Mouse (Mus musculus) frontal cortex, postnatal 25 days (tissue): ENCODE results near the gene Man2a1.

Experiments used
- DNase-seq, 2 experiments: peaks; one replicate each; pipeline ENCODE4 v3.0.0; 2022; ENCODE audit warnings: low spot score in 2 of 2

Gene Man2a1

GRCm38 (mm10) chr17:64600372-64601090, at the start of gene Man2a1:
TSS of gene Man2a1 (plus strand) at chr17:64600736.
- peak; percentile 70 to 71 for DNase-seq

GRCm38 (mm10) chr17:64553358-64553757, 47.2 kb upstream of the Man2a1 start:
- no peak for DNase-seq

- DNase-seq = no peak
Measured at GRCm38 (mm10) chr17:64554901-64555300, 45.6 kb upstream of the Man2a1 start.

GRCm38 (mm10) chr17:64556661-64557445, 43.7 kb upstream of the Man2a1 start:
- no peak for DNase-seq

GRCm38 (mm10) chr17:64558994-64559540, 41.5 kb upstream of the Man2a1 start:
- DNase-seq = no peak

GRCm38 (mm10) chr17:64566435-64566834, 34.1 kb upstream of the Man2a1 start:
- DNase-seq = no peak

GRCm38 (mm10) chr17:64567546-64567945, 33.0 kb upstream of the Man2a1 start:
- DNase-seq = no peak

GRCm38 (mm10) chr17:64573981-64574380, 26.6 kb upstream of the Man2a1 start:
- DNase-seq = no peak

GRCm38 (mm10) chr17:64575240-64575639, 25.3 kb upstream of the Man2a1 start:
- DNase-seq = no peak

- no peak for DNase-seq
Measured at GRCm38 (mm10) chr17:64577485-64577884, 23.1 kb upstream of the Man2a1 start.

- DNase-seq = no peak
Measured at GRCm38 (mm10) chr17:64578346-64578745, 22.2 kb upstream of the Man2a1 start.

- DNase-seq = peak in 1 of 2 experiments; percentile 21
Measured at GRCm38 (mm10) chr17:64579696-64580095, 20.8 kb upstream of the Man2a1 start.

GRCm38 (mm10) chr17:64581133-64581532, 19.4 kb upstream of the Man2a1 start:
- no peak for DNase-seq

GRCm38 (mm10) chr17:64581962-64582361, 18.6 kb upstream of the Man2a1 start:
- no peak for DNase-seq

GRCm38 (mm10) chr17:64590483-64590882, 10.1 kb upstream of the Man2a1 start:
- no peak for DNase-seq

GRCm38 (mm10) chr17:64591366-64591765, 9.2 kb upstream of the Man2a1 start:
- DNase-seq = no peak

- DNase-seq = no peak
Measured at GRCm38 (mm10) chr17:64592355-64592754, 8.2 kb upstream of the Man2a1 start.

- DNase-seq = no peak
Measured at GRCm38 (mm10) chr17:64592788-64593187, 7.7 kb upstream of the Man2a1 start.

- DNase-seq = no peak
Measured at GRCm38 (mm10) chr17:64597770-64598169, 2.8 kb upstream of the Man2a1 start.

GRCm38 (mm10) chr17:64599916-64600315, 620 bp upstream of the Man2a1 start:
- DNase-seq = no peak

GRCm38 (mm10) chr17:64601091-64601750, 685 bp downstream of the Man2a1 start:
- DNase-seq = peak; percentile 20 to 31
